Mouse (Mus musculus): ENCODE data around the gene Nudt3.

DNA sequence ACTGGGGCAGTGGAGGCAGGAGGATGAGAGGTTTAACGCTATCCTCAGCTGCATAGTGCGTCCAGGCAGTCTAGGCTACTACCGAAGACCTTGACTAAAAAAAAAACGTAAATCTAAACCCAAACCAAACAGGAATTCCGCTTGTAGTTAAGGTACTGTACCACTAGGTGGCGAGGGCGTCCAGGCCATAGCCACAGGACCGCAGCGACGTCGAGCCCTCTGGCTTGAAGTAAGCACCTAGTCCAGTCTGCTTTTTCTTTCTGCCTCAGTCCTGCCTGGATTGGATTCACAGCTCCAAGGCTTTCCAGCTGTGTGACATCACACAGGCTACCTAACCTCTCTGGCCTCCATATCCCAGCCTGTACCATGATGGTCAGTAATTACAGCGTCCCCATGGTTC lies 26.9 kb upstream of the Nudt3 start:
- TF ChIP-seq CTCF (IDR thresholded peaks at IDR 0.05; ENCODE audit: extremely low read depth, insufficient read depth, insufficient read length, insufficient replicate concordance): peak; percentile 92
- TF ChIP-seq POLR2A (IDR thresholded peaks at IDR 0.05; ENCODE audit: low read depth, low read length): no peak
